Mouse (Mus musculus) embryo, embryonic 9.5 days (tissue): ENCODE results near the gene Tbx6.

Experiments
- DNase-seq: peaks from one replicate; pipeline ENCODE4 v3.0.0-alpha.2; 2017; ENCODE audit errors: extremely low spot score

Gene Tbx6

DNA sequence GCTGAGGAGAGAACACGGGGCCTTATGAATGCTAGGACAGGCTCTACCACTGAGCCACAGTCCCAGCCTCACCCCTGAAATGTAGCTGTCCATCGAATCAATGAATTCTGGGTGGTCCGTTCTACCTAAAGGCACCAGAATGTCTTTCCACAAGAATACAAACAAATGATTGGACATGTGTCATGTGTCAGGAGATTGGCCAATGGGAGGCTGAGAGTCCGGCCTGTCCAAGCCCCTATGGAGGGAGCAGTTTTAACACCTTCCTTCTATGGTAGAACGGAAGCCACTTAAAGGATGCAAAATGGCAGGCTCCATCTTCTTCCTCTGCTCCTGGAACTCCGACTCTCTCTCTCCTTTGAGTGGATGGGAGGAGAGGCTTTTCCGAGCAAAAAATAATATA lies 36.3 kb downstream of the Tbx6 start:
- no peak for DNase-seq

DNA sequence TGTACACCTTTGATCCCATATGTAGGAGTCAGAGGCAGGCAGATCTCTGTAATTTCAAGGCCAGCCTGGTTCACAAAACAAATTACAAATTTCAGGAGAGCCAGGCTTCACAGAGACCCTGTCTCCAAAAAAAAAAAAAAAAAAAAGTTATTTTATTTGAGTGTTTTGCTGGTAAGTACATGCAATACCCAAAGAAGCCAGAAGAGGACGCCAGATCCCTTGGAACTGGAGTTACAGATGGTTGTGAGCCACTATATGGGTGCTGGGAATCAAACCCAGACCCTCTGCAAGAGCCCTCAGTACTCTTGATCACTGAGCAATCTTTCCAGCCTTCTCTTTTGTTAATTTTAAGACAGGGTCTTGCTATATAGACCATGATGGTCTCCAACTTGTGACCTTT lies 37.5 kb downstream of the Tbx6 start:
- no peak for DNase-seq

DNA sequence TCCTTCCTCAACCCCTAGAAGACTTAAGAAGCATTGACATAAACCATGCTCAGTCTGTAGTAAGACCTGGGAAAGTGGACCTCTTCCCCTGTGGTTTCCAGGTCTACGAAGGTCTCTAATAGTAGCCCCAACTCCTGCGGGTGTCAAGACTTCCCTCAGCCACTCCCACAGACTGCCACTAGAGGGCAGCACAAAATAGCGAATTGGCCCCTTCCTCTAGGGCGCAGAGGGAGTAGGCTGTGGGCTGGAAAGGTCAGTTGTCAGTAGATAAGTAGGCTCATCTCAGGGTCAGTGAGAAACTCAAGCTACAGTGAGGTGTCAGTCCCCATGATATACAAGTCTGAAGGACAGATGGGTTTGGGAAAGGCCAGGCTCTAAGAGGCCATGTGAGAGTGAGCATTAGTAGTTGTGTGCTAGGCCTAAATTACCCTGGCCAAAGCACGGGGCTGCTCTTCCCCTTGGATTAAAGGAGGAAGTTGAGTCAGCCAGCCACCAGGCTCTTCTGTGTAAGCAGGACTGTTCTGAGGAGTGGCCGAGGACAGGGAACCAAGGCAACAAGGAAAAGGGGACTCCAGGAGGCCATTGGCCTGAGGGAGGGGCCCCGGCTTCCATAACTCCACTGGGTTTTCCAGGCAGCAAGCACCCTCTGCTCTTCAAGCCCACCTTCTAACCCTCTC lies 40.7 kb downstream of the Tbx6 start:
- peak; percentile 86 for DNase-seq

DNA sequence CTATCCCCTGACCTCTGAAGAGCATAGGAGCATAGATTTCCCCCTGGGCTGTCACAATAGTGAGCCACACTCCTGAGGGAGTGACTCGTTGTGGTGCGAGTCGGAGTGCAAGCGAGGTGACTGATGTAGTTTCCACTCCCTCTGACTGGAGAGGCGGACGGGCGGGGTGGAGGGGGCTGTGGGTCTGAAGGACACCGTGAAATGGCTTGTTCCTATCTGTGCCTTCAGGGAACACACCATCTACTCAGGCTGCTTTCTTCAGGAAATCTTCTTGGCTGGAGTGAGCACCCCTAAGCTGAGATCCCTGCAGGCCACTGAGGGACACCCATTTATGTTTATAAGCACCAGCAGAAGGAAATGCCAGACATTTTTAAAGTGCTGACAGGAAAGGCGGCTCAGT lies 41.5 kb downstream of the Tbx6 start:
- DNase-seq, result no peak

DNA sequence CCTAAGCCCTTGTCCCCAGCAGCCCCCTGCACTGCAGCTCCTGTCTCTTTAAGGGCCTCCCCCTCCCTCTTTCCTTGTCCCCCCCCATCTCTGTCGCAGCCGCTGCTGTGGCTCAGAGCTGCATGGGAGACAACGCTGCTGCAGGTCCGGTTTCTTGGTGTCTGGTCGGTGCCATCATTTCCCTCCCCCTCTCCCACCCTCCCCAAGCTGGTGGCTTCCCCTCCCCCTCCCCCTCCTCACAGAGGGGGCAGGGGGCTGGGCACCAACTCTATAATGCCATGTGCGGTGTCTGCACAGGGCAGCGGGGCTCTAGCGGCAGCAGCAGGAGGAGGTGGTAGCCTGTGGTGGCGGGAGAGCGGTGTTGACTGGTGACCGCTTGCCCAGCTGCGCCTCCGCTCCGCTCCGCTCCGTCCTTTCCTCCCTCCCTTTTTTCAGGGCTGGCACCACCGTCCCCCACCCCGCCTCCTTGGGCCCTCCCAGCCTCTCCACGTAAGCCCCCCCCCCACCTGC lies 42.0 kb downstream of the Tbx6 start:
- DNase-seq, result no peak

DNA sequence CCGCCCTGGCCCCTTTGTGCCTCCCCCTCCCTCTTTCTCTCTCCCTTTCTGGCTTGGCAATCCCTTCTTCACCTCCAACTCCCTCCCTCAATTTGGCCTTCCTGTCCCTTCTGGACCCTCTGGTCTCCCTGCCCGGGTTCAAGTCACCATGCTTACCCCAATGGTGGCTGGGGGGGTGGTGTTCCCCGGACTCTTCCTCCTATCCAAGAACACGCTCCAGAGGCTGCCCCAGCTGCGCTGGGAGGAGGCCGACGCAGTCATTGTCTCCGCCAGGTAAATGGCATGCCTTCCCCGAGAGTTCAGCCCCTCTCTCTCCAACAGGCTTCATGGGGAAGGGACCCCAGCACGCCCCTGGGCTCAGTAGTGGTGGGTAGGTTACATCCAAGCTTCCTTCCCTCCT lies 42.7 kb downstream of the Tbx6 start:
- no peak for DNase-seq

DNA sequence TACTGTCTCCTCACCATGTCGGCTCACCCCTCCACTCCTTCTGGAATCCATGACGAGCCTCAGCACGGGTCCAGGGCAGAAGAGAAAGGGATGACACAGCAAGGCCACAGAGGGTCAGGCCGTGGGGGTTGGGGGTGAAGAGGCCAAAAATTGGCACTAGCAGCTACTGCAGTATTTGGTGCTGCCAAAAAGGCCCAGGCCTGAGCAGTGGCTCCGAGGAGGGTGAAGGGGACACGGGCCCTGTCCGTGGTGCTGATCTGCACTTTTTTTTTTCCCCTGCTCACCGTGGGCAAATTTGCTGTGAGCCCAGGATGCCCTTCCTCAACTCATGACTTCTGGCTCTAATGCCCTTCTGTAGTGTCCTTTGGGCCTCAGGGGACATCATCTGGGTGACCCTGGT lies 44.1 kb downstream of the Tbx6 start:
- DNase-seq, result no peak

DNA sequence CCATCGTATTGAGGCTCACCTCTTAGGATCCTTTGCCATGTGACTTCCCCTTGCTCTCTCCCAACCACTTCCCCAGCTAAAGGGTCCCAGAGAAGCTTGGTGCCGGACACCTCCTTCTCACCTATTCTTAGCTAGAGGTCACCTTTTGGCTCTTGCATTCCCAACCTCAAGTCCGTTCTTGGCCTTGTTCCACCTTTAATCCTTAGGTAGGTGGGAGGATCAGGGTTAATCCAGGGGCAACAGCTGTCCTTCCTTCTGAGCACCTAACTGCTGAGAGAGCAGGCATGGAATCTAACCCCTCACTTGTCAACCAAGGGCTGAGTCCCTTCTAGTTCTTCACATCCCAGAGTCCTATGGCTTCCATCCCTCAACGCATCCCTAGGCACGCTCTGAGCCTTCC lies 44.7 kb downstream of the Tbx6 start:
- DNase-seq, result no peak

DNA sequence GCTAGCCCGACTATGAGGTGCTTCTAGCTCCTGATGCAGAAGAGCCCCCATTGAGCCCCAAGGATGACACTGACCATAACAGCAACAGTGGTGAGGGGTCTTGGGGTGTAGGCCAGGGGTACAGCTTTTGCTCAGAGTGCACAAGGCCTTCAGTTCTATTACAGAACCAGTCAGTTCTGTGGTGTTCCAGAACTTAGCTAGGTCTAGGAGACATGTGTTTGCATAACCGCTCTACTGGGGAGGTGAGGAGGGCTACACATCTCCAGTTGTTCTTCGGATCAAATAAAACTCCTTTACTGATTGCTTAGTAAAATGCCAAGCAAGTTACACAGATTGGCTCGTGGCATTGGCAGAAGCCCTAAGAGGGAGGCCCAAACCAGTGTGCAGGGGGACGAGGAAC lies 50.3 kb downstream of the Tbx6 start, which contains the start of gene 4930451I11Rik:
TSS of gene 4930451I11Rik (minus strand) at position 101 of the 400 bp plus-strand sequence.
- no peak for DNase-seq

DNA sequence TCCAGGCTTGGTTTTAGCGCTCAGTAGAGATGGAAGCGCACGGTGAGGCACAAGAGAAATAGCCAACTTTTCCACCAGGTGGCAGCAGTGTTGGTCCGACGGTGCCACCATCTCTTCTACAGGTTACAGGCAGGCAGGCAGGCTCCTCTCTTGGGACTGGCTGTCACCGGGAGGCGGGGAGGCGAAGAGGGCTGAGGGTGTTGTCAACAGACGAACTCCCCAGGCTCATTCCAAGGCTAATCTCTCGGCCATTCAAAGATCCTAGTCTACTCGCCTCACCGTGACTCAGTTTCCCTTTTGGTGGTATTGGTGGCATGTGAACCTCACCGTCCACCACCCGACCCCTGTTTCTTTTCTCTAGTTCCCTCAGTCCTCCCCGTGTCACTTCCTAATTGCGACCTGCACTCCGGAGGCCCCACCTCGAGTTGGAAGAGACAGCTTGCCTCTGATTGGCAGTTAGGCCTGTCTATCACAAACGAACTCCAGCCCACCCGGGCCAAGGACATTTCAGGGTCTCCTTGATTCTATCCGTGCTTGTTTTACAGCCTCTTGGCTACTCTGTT lies 50.8 kb downstream of the Tbx6 start:
- peak; percentile 76 for DNase-seq

DNA sequence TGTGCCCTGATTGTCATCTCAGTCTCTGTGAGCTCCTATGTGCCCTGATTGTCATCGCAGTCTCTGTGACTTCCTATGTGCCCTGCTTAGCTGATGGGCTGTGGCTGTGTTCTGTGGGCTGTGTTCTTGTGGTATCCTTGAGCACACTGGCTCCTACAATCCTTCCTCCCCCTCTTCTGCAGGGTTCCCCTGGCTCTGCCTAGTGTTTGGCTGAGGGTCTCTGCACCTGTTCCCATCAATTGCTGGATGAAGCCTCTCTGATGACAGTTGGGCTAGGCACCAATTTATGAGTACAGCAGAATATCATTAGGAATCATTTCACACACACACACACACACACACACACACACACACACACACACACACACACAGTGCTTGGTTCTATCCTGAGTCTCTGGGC lies 52.0 kb downstream of the Tbx6 start:
- no peak for DNase-seq
